Mouse (Mus musculus) myocyte (in vitro differentiated cells): ENCODE results near the gene Slco4a1.

Experiments used
- CEBPB ChIP-seq: IDR thresholded peaks from 2 replicates; pipeline ENCODE4 v1.6.1; 2011; ENCODE audit warnings: mild to moderate bottlenecking, moderate library complexity; ENCODE audit not compliant: poor library complexity, insufficient read depth, severe bottlenecking
- E2F4 ChIP-seq: IDR thresholded peaks from one replicate; pipeline ENCODE4 v1.6.1; 2011; ENCODE audit warnings: mild to moderate bottlenecking, control low read depth, moderate library complexity; ENCODE audit not compliant: insufficient read depth
- MAX ChIP-seq: IDR thresholded peaks from one replicate; pipeline ENCODE4 v1.6.1; 2011; ENCODE audit warnings: low read depth, mild to moderate bottlenecking, control low read depth
- MYOD1 ChIP-seq, 3 experiments: IDR thresholded peaks; one replicate each; pipeline ENCODE4 v1.6.1; 2011; ENCODE audit warnings: control low read depth in 2 of 3, low read depth in 2 of 3, mild to moderate bottlenecking in 2 of 3, moderate library complexity in 1 of 3; ENCODE audit not compliant: insufficient read length in 2 of 3, control insufficient read depth in 1 of 3
- POLR2A ChIP-seq: IDR thresholded peaks from one replicate; pipeline ENCODE4 v1.6.1; 2011; ENCODE audit warnings: low read depth, mild to moderate bottlenecking, control low read depth, moderate library complexity; ENCODE audit not compliant: insufficient read length
- POLR2AphosphoS2 ChIP-seq: IDR thresholded peaks from one replicate; pipeline ENCODE4 v1.6.1; 2011; ENCODE audit warnings: low read depth, control low read depth; ENCODE audit not compliant: insufficient read length
- TCF12 ChIP-seq: IDR thresholded peaks from one replicate; pipeline ENCODE4 v1.6.1; 2011; ENCODE audit warnings: mild to moderate bottlenecking, control low read depth; ENCODE audit not compliant: poor library complexity, insufficient read depth, severe bottlenecking
- TCF3 ChIP-seq: IDR thresholded peaks from one replicate; pipeline ENCODE4 v1.6.1; 2011; ENCODE audit warnings: low read depth, control low read depth; ENCODE audit not compliant: insufficient read length

- TF ChIP-seq POLR2A (no peak), E2F4 (no peak), MYOD1 (IDR thresholded peaks at IDR 0.05; ENCODE audit: control insufficient read depth in 1 of 3, insufficient read length in 2 of 3, low read depth in 2 of 3) (no peak), CEBPB (no peak), POLR2AphosphoS2 (no peak), TCF3 (no peak), MAX (no peak), TCF12 (no peak)
Observed at GRCm38 (mm10) chr2:180443861-180444260, 12.2 kb upstream of the Slco4a1 start.
